Mouse (Mus musculus) megakaryocyte, embryonic 14.5 days (primary cell): ENCODE results near the gene Tmem174.

Source experiments
- FLI1 ChIP-seq: IDR thresholded peaks from 2 replicates; pipeline ENCODE4 v1.6.1; 2012; ENCODE audit warnings: low read length, inconsistent platforms, mixed read lengths
- GATA1 ChIP-seq: IDR thresholded peaks from 3 replicates; pipeline ENCODE4 v1.6.1; 2012; ENCODE audit warnings: mixed read lengths, low read length, inconsistent platforms, borderline replicate concordance

DNA sequence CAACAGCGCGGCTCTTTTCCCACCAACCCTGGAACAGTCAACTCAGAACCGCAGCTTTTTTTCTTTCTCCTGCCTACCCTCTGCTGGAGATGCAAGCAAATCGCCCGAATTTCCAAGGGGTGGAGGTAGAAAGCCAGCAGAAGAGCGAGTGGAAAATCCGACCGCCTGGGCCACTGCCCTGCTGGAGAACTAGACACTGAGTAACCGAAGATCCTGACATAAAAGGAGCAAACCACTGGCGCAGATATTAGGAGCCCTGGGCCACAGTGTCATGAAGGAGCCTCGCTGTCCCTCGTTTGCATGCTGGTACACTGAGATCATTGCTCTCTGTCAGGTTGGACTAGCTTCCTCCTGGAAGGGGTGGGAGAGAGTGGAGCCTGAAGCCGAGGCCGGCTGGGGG lies 49.6 kb downstream of the Tmem174 start:
- TF ChIP-seq GATA1, result no peak
- no peak for TF ChIP-seq FLI1
